Mouse (Mus musculus): Measurements from ENCODE around the gene Rap1a. TPM values are rescaled to one million over a fixed set of nuclear protein-coding genes. Genes with fewer than 3 reads are reported as not detected.

The Rap1a gene
- polyA plus RNA-seq, 2 experiments: 37.4 to 86.2 TPM

DNA sequence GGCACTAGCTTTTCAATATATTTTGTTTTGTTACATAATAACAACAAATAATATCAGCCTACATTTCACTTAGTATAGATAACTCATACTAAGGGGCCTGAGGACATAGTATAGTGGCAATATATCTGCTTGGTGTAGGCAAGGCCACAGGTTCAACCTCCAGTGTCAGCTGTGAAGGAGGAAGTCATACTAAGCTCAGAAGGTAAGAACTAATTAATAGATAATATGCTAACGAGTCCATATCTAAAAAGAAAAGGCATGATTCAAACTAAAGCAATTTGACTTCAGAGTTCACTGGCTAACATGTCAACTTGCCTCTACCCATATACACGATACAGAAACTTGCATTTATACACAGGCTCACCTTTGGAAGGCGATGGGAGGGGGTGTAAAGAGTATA is 41.1 kb downstream of the Rap1a start:
- Histone ChIP-seq H3K9me3 (ENCODE audit: control insufficient read depth, low read length) (no peaks in the 10 kb centered on the region), H3K4me2 (ENCODE audit: low read depth) (no peak overlapping the region), H3K4me3 (ENCODE audit: insufficient read depth in 1 of 2, low read depth in 2 of 2, low read length in 2 of 2) (no peak overlapping the region), H3K9ac (replicated peaks) (no peak overlapping the region), H3K27me3 (ENCODE audit: control insufficient read depth, insufficient read depth, low read length) (no peaks in the 10 kb centered on the region), H3K36me3 (replicated peaks; ENCODE audit: control insufficient read depth, insufficient read depth, low read depth) (no peaks in the 10 kb centered on the region), H3K27ac (no peak overlapping the region), H3K4me1 (replicated peaks; ENCODE audit: control insufficient read depth in 2 of 2, insufficient read depth in 2 of 2, low read length in 1 of 2) (peaks cover 28 to 36% of the 10 kb centered on the region in 2 experiments)
- TF ChIP-seq EP300 (IDR thresholded peaks at IDR 0.05; ENCODE audit: low read depth): no peak
- TF ChIP-seq CTCF (IDR thresholded peaks at IDR 0.05; ENCODE audit: low read depth): no peak
- DNase-seq (ENCODE audit: low read depth in 3 of 3, low spot score in 3 of 3): no peak
- ATAC-seq (ENCODE audit: insufficient read depth): no peak
- WGBS (ENCODE audit: insufficient replicate concordance): 67% methylated on average over 3 of the region's 3 CpGs

DNA sequence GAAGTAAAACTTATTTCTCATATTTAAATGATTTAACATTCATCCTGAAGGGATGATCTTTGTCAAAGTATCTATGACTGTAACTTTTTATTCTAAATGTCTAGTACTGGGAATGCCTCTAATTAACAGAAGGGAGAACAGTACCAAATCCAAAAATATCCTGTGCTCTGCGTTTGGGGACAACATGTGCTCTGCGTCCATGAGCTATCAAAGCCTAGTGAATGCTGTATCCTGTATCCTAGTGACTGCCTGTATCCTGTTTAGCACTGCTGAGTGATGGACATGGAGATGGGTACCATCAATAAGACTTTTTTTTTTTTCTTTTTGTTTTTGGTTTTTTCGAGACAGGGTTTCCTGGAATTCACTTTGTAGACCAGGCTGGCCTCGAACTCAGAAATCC is 42.5 kb downstream of the Rap1a start:
- no peak for ATAC-seq (ENCODE audit: insufficient read depth)
- no peaks in the 10 kb centered on the region for H3K36me3 ChIP-seq (replicated peaks; ENCODE audit: control insufficient read depth, insufficient read depth, low read depth)
- H3K27me3 ChIP-seq (ENCODE audit: control insufficient read depth, insufficient read depth, low read length): no peaks in the 10 kb centered on the region
- no peak for DNase-seq (ENCODE audit: low read depth in 3 of 3, low spot score in 3 of 3)
- TF ChIP-seq CTCF (IDR thresholded peaks at IDR 0.05; ENCODE audit: low read depth) (no peak), EP300 (IDR thresholded peaks at IDR 0.05; ENCODE audit: low read depth) (no peak)
- peaks cover 25 to 30% of the 10 kb centered on the region in 2 experiments for H3K4me1 ChIP-seq (replicated peaks; ENCODE audit: control insufficient read depth in 2 of 2, insufficient read depth in 2 of 2, low read length in 1 of 2)
- no peak overlapping the region for H3K4me2 ChIP-seq (ENCODE audit: low read depth)
- no peak overlapping the region for H3K4me3 ChIP-seq (ENCODE audit: insufficient read depth in 1 of 2, low read depth in 2 of 2, low read length in 2 of 2)
- H3K27ac ChIP-seq: no peak overlapping the region
- 76% methylated on average over 4 of the region's 4 CpGs for WGBS (ENCODE audit: insufficient replicate concordance)
- no peak overlapping the region for H3K9ac ChIP-seq (replicated peaks)
- no peaks in the 10 kb centered on the region for H3K9me3 ChIP-seq (ENCODE audit: control insufficient read depth, low read length)

DNA sequence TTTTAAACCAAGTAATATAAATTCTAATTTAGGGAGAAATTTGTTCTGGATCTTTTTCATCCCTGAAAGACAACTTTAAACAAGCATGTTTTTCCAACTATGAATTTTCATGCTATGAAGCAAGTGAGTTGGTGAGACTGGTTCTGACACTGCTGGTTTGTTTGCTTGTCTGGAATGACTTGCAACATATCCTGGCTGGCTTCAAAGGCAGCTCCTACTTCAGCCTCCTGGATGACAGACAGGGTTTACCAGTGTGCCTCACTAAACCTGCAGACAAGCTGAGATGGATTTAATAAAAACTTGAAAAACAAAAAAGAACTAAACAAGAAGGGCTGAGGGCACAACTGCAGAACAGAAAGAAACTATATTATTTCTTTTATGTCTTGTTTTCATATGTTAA is 43.0 kb downstream of the Rap1a start:
- TF ChIP-seq EP300 (IDR thresholded peaks at IDR 0.05; ENCODE audit: low read depth) (no peak), CTCF (IDR thresholded peaks at IDR 0.05; ENCODE audit: low read depth) (no peak)
- Histone ChIP-seq H3K27me3 (ENCODE audit: control insufficient read depth, insufficient read depth, low read length) (no peaks in the 10 kb centered on the region), H3K9ac (replicated peaks) (no peak overlapping the region), H3K4me1 (replicated peaks; ENCODE audit: control insufficient read depth in 2 of 2, insufficient read depth in 2 of 2, low read length in 1 of 2) (peaks cover 20 to 25% of the 10 kb centered on the region in 2 experiments), H3K4me3 (ENCODE audit: insufficient read depth in 1 of 2, low read depth in 2 of 2, low read length in 2 of 2) (no peak overlapping the region), H3K4me2 (ENCODE audit: low read depth) (no peak overlapping the region), H3K27ac (no peak overlapping the region; the same call in 1 of the 2 replicates), H3K9me3 (ENCODE audit: control insufficient read depth, low read length) (no peaks in the 10 kb centered on the region), H3K36me3 (replicated peaks; ENCODE audit: control insufficient read depth, insufficient read depth, low read depth) (no peaks in the 10 kb centered on the region)
- DNase-seq (ENCODE audit: low read depth in 3 of 3, low spot score in 3 of 3) (no peak), ATAC-seq (ENCODE audit: insufficient read depth) (no peak; the same call in 1 of the 2 replicates)

DNA sequence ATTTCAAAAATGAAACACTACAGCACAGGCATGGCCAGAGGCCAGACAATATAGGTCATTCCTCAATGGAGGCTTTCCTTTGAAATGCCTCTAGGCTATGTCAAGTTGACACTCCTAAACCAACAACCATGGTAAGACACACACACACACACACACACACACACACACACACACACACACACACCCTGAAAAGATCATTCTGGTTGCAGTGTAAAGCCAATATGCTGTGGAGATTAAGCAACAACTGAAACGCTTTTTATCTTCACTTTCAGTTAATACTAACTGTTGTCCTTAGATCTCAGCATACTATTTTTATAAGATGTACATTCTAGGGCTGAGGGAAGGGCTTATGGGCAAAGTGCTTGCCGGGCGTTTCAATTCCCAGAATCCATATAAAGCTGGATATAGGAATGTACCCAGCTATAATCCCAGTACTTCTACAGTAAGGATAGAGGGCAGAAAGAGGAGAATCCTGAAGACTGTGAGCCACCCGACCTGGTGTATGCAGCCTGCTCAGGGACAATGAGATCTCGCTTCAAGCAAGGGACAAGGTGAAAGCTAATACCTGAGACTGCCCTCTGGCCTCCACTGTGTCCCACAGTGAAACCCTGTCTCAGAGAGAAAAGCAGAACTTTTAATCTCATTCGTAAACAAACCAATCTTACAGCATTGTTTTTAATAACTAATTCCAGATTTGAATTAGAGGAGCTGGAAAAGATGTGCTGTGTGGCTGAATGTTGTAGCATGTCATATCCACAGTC is 43.6 kb downstream of the Rap1a start:
- peaks cover 19 to 21% of the 10 kb centered on the region in 2 experiments for H3K4me1 ChIP-seq (replicated peaks; ENCODE audit: control insufficient read depth in 2 of 2, insufficient read depth in 2 of 2, low read length in 1 of 2)
- WGBS (ENCODE audit: insufficient replicate concordance): 53% methylated on average over 6 of the region's 6 CpGs
- no peaks in the 10 kb centered on the region for H3K27me3 ChIP-seq (ENCODE audit: control insufficient read depth, insufficient read depth, low read length)
- peak overlapping the region; percentile 15 for H3K4me2 ChIP-seq (ENCODE audit: low read depth)
- H3K4me3 ChIP-seq (ENCODE audit: insufficient read depth in 1 of 2, low read depth in 2 of 2, low read length in 2 of 2): no peak overlapping the region
- H3K9ac ChIP-seq (replicated peaks): no peak overlapping the region
- ATAC-seq (ENCODE audit: insufficient read depth) (peak; percentile 31; the same call in 1 of the 2 replicates), DNase-seq (ENCODE audit: low read depth in 3 of 3, low spot score in 3 of 3) (no peak)
- no peaks in the 10 kb centered on the region for H3K9me3 ChIP-seq (ENCODE audit: control insufficient read depth, low read length)
- TF ChIP-seq EP300 (IDR thresholded peaks at IDR 0.05; ENCODE audit: low read depth) (peak; percentile 10; the same call in 1 of the 2 replicates), CTCF (IDR thresholded peaks at IDR 0.05; ENCODE audit: low read depth) (no peak)
- H3K36me3 ChIP-seq (replicated peaks; ENCODE audit: control insufficient read depth, insufficient read depth, low read depth): no peaks in the 10 kb centered on the region
- H3K27ac ChIP-seq: peak overlapping the region; percentile 22; the same call in 1 of the 2 replicates

DNA sequence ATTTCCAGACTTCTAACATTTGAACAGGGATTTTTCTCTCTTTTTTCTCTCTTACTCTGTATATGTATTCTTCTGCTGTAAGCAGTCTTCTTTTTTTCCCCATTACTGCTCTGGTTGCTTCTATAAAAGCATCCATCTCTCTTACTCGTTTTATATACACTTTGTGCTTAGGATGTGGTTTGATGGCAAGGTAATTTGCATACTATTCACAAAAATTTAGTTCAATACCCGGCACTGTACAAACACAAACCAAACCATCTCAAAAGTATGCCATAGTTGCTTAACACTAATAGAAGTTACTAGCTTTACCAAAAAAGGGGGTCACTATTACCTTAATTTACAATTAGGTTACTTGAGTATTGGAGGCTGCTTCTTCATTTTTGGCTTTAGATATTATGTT is 44.6 kb downstream of the Rap1a start:
- ATAC-seq (ENCODE audit: insufficient read depth): no peak
- no peak for DNase-seq (ENCODE audit: low read depth in 3 of 3, low spot score in 3 of 3)
- no peak overlapping the region for H3K9ac ChIP-seq (replicated peaks)
- peaks cover 17 to 18% of the 10 kb centered on the region in 2 experiments for H3K4me1 ChIP-seq (replicated peaks; ENCODE audit: control insufficient read depth in 2 of 2, insufficient read depth in 2 of 2, low read length in 1 of 2)
- 72% methylated on average over 2 of the region's 2 CpGs for WGBS (ENCODE audit: insufficient replicate concordance)
- H3K27me3 ChIP-seq (ENCODE audit: control insufficient read depth, insufficient read depth, low read length): no peaks in the 10 kb centered on the region
- no peaks in the 10 kb centered on the region for H3K9me3 ChIP-seq (ENCODE audit: control insufficient read depth, low read length)
- H3K4me3 ChIP-seq (ENCODE audit: insufficient read depth in 1 of 2, low read depth in 2 of 2, low read length in 2 of 2): no peak overlapping the region
- TF ChIP-seq CTCF (IDR thresholded peaks at IDR 0.05; ENCODE audit: low read depth) (no peak), EP300 (IDR thresholded peaks at IDR 0.05; ENCODE audit: low read depth) (no peak)
- no peaks in the 10 kb centered on the region for H3K36me3 ChIP-seq (replicated peaks; ENCODE audit: control insufficient read depth, insufficient read depth, low read depth)
- no peak overlapping the region for H3K4me2 ChIP-seq (ENCODE audit: low read depth)
- H3K27ac ChIP-seq: no peak overlapping the region

Data from liver, embryonic 14.5 days (tissue).